Mouse (Mus musculus): ENCODE measurements around the gene Trpm6. TPM values are rescaled to one million over a fixed set of nuclear protein-coding genes. Genes with fewer than 3 reads are reported as not detected.
"Not testable (repeated sequence)": the region's sequence is repeated elsewhere in the genome, so short reads cannot be mapped to it uniquely, and the experiment has no call there.

Trpm6 gene
- total RNA-seq, 1 experiment: 0.80 TPM

- H3K36me3 ChIP-seq (ENCODE audit: control insufficient read depth, insufficient read depth, low read length, poor library complexity, severe bottlenecking): peaks cover 3% of the 10 kb centered on the region; the same call in 1 of the 2 replicates
- H3K4me3 ChIP-seq (ENCODE audit: insufficient read depth in 1 of 2, low read depth in 1 of 2, low read length in 2 of 2, poor library complexity in 1 of 2, severe bottlenecking in 1 of 2): peak overlapping the region; percentile 66 to 98
- peak overlapping the region; percentile 85 for H3K9ac ChIP-seq (ENCODE audit: insufficient read depth, low read depth, low read length, poor library complexity, severe bottlenecking)
- H3K4me1 ChIP-seq (ENCODE audit: control insufficient read depth in 2 of 2, insufficient read depth in 2 of 2, low read length in 2 of 2, poor library complexity in 1 of 2): peaks cover 4 to 6% of the 10 kb centered on the region in 2 experiments; a peak in 2 of 4 replicates
- in situ Hi-C loops (cut with MboI; ENCODE audit: low sequenced_read_pairs in 2 of 2, unreplicated experiment in 2 of 2): no loop called here
- no peaks in the 10 kb centered on the region for H3K9me3 ChIP-seq (ENCODE audit: control insufficient read depth, insufficient read depth, low read depth, low read length)
- H3K27ac ChIP-seq (ENCODE audit: insufficient read depth, low read depth, low read length, poor library complexity, severe bottlenecking): peak overlapping the region; percentile 94
- DNase-seq (ENCODE audit: low read depth, low spot score): no peak
- TF ChIP-seq ZC3H11A (IDR thresholded peaks at IDR 0.05; ENCODE audit: borderline replicate concordance, low read depth, low read length) (no peak), ZNF384 (IDR thresholded peaks at IDR 0.05; ENCODE audit: low read depth, low read length) (peak; percentile 90; the same call in 1 of the 2 replicates), MAFK (IDR thresholded peaks at IDR 0.05; ENCODE audit: insufficient read depth, low read depth, low read length) (no peak)
These were observed 37.5 kb upstream of the Trpm6 start for GRCm38 (mm10) chr19:18712153-18712865.

- peak within 1 kb of the TSS; percentile 94 for H3K27ac ChIP-seq (ENCODE audit: insufficient read depth, low read depth, low read length, poor library complexity, severe bottlenecking)
- H3K9me3 ChIP-seq (ENCODE audit: control insufficient read depth, insufficient read depth, low read depth, low read length): no peaks in the 10 kb centered on the region
- H3K4me1 ChIP-seq (ENCODE audit: control insufficient read depth in 2 of 2, insufficient read depth in 2 of 2, low read length in 2 of 2, poor library complexity in 1 of 2): peaks cover 4 to 6% of the 10 kb centered on the region in 2 experiments; a peak in 2 of 4 replicates
- H3K9ac ChIP-seq (ENCODE audit: insufficient read depth, low read depth, low read length, poor library complexity, severe bottlenecking): peak within 1 kb of the TSS; percentile 98
- peak within 1 kb of the TSS; percentile 94 to 98 for H3K4me3 ChIP-seq (ENCODE audit: insufficient read depth in 1 of 2, low read depth in 1 of 2, low read length in 2 of 2, poor library complexity in 1 of 2, severe bottlenecking in 1 of 2)
- no peak for TF ChIP-seq MAFK (IDR thresholded peaks at IDR 0.05; ENCODE audit: insufficient read depth, low read depth, low read length)
- TF ChIP-seq HCFC1 (IDR thresholded peaks at IDR 0.05; ENCODE audit: borderline replicate concordance, insufficient read depth, low read length): peak; percentile 64; the same call in 1 of the 2 replicates
- no peak; the same call in 1 of the 2 replicates for TF ChIP-seq ZNF384 (IDR thresholded peaks at IDR 0.05; ENCODE audit: low read depth, low read length)
- TF ChIP-seq ZC3H11A (IDR thresholded peaks at IDR 0.05; ENCODE audit: borderline replicate concordance, low read depth, low read length): no peak
- TF ChIP-seq CHD2 (IDR thresholded peaks at IDR 0.05; ENCODE audit: low read depth, low read length): no peak
- H3K36me3 ChIP-seq (ENCODE audit: control insufficient read depth, insufficient read depth, low read length, poor library complexity, severe bottlenecking): peaks cover 3% of the 10 kb centered on the region
- in situ Hi-C loops (cut with MboI; ENCODE audit: low sequenced_read_pairs in 2 of 2, unreplicated experiment in 2 of 2): no loop called here
- DNase-seq (ENCODE audit: low read depth, low spot score): peak; percentile 98
These were observed 36.9 kb upstream of the Trpm6 start, which contains the start of gene D030056L22Rik for GRCm38 (mm10) chr19:18712866-18713300. Gene D030056L22Rik (plus strand): TSS chr19:18713193.

- Histone ChIP-seq H3K9ac (ENCODE audit: insufficient read depth, low read depth, low read length, poor library complexity, severe bottlenecking) (peak overlapping the region; percentile 98), H3K27ac (ENCODE audit: insufficient read depth, low read depth, low read length, poor library complexity, severe bottlenecking) (peak overlapping the region; percentile 75), H3K4me3 (ENCODE audit: insufficient read depth in 1 of 2, low read depth in 1 of 2, low read length in 2 of 2, poor library complexity in 1 of 2, severe bottlenecking in 1 of 2) (peak overlapping the region; percentile 94 to 98)
- in situ Hi-C loops (cut with MboI; ENCODE audit: low sequenced_read_pairs in 2 of 2, unreplicated experiment in 2 of 2); DNase-seq (ENCODE audit: low read depth, low spot score); H3K4me1 ChIP-seq (ENCODE audit: control insufficient read depth in 2 of 2, insufficient read depth in 2 of 2, low read length in 2 of 2, poor library complexity in 1 of 2); H3K36me3 ChIP-seq (ENCODE audit: control insufficient read depth, insufficient read depth, low read length, poor library complexity, severe bottlenecking); H3K9me3 ChIP-seq (ENCODE audit: control insufficient read depth, insufficient read depth, low read depth, low read length): not testable (repeated sequence)
These were observed 36.4 kb upstream of the Trpm6 start for GRCm38 (mm10) chr19:18713357-18713756.

GRCm38 (mm10) chr19:18716374-18716773, 33.4 kb upstream of the Trpm6 start:
- no peak for TF ChIP-seq CHD2 (IDR thresholded peaks at IDR 0.05; ENCODE audit: low read depth, low read length)
- TF ChIP-seq ZC3H11A (IDR thresholded peaks at IDR 0.05; ENCODE audit: borderline replicate concordance, low read depth, low read length): peak; percentile 29; the same call in 1 of the 2 replicates
- Histone ChIP-seq H3K9ac (ENCODE audit: insufficient read depth, low read depth, low read length, poor library complexity, severe bottlenecking) (no peak overlapping the region), H3K27ac (ENCODE audit: insufficient read depth, low read depth, low read length, poor library complexity, severe bottlenecking) (no peak overlapping the region), H3K4me3 (ENCODE audit: insufficient read depth in 1 of 2, low read depth in 1 of 2, low read length in 2 of 2, poor library complexity in 1 of 2, severe bottlenecking in 1 of 2) (no peak overlapping the region), H3K4me1 (ENCODE audit: control insufficient read depth in 2 of 2, insufficient read depth in 2 of 2, low read length in 2 of 2, poor library complexity in 1 of 2) (0 out of 4 replicates have a peak, but pooled peaks cover 0 to 5% of the 10 kb centered on the region in 2 experiments), H3K9me3 (ENCODE audit: control insufficient read depth, insufficient read depth, low read depth, low read length) (no peaks in the 10 kb centered on the region), H3K36me3 (ENCODE audit: control insufficient read depth, insufficient read depth, low read length, poor library complexity, severe bottlenecking) (peaks cover 3% of the 10 kb centered on the region)
- peak; percentile 61 for DNase-seq (ENCODE audit: low read depth, low spot score)
- in situ Hi-C loops (cut with MboI; ENCODE audit: low sequenced_read_pairs in 2 of 2, unreplicated experiment in 2 of 2): no loop called here

- no peak for DNase-seq (ENCODE audit: low read depth, low spot score)
- peaks cover 3% of the 10 kb centered on the region for H3K36me3 ChIP-seq (ENCODE audit: control insufficient read depth, insufficient read depth, low read length, poor library complexity, severe bottlenecking)
- no peak overlapping the region for H3K27ac ChIP-seq (ENCODE audit: insufficient read depth, low read depth, low read length, poor library complexity, severe bottlenecking)
- no peaks in the 10 kb centered on the region for H3K9me3 ChIP-seq (ENCODE audit: control insufficient read depth, insufficient read depth, low read depth, low read length)
- in situ Hi-C loops (cut with MboI; ENCODE audit: low sequenced_read_pairs in 2 of 2, unreplicated experiment in 2 of 2): no loop called here
- no peak overlapping the region for H3K4me3 ChIP-seq (ENCODE audit: insufficient read depth in 1 of 2, low read depth in 1 of 2, low read length in 2 of 2, poor library complexity in 1 of 2, severe bottlenecking in 1 of 2)
- H3K4me1 ChIP-seq (ENCODE audit: control insufficient read depth in 2 of 2, insufficient read depth in 2 of 2, low read length in 2 of 2, poor library complexity in 1 of 2): 0 out of 4 replicates have a peak, but pooled peaks cover 0 to 2% of the 10 kb centered on the region in 2 experiments
- TF ChIP-seq MAFK (IDR thresholded peaks at IDR 0.05; ENCODE audit: insufficient read depth, low read depth, low read length) (no peak), HCFC1 (IDR thresholded peaks at IDR 0.05; ENCODE audit: borderline replicate concordance, insufficient read depth, low read length) (no peak), ZC3H11A (IDR thresholded peaks at IDR 0.05; ENCODE audit: borderline replicate concordance, low read depth, low read length) (no peak), ZNF384 (IDR thresholded peaks at IDR 0.05; ENCODE audit: low read depth, low read length) (no peak), CHD2 (IDR thresholded peaks at IDR 0.05; ENCODE audit: low read depth, low read length) (no peak)
- H3K9ac ChIP-seq (ENCODE audit: insufficient read depth, low read depth, low read length, poor library complexity, severe bottlenecking): no peak overlapping the region
These were observed 29.4 kb upstream of the Trpm6 start for GRCm38 (mm10) chr19:18720337-18720736.

Data from ES-E14 (cell line).